Mouse (Mus musculus) right cerebral cortex, postnatal 25 days (tissue): Measurements from ENCODE around the gene Mrps27.

Experiments used
- DNase-seq: peaks from one replicate; pipeline ENCODE4 v3.0.0; 2022

Mrps27 gene

DNA sequence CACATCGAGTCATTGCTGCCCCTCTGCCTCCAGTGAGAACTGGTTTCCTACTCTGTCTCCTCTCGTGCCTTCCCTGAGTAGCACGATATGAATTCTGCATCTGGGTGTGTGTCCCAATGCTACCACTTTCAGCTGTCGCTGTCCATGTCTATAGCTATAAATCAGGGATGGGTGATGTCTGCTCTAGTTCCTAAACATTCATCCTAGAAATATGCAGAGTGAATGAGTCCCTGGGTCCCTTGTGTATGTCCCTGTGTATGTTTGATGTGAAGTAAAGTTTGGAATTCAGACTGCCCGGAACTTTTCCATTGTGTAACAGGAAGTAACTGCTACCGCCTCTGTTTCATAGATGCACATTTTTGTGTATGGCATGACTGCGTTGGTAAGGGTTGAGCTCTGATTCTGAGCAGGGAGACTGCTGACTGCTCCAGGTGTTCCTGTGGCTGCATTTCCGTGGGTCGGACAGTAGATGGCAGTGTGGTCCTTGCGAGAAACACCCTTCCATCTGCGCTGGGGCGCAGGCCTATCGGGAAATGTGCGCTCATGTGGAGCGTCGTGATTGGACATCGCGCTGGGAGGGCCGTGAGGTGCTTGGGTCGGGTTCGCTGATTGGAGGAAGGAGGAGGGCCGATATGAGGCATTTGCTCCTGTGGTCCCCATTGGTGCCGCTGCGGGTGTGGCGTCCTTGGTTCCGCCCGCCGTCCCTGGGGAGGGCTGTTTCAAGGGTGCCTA, 8.3 kb downstream of the Mrps27 start:
- peak; percentile 97 for DNase-seq

DNA sequence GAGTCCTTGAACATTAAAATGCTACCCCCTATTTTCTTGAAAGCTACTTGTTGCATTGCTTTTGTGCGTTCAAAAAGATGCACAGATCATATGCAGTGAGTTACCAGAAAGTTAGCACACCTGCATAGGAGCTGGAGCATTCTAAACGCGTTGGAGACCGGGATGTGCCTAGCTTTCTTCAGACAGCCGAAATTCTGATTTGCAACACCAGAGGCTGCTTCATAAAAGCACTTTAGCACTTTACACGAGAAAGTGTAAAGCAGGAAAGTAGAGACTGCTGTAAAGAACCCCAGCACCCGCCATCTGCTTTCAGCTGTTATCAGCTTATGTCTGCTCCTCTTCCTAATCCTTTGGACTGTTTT, 8.9 kb downstream of the Mrps27 start:
- no peak for DNase-seq

DNA sequence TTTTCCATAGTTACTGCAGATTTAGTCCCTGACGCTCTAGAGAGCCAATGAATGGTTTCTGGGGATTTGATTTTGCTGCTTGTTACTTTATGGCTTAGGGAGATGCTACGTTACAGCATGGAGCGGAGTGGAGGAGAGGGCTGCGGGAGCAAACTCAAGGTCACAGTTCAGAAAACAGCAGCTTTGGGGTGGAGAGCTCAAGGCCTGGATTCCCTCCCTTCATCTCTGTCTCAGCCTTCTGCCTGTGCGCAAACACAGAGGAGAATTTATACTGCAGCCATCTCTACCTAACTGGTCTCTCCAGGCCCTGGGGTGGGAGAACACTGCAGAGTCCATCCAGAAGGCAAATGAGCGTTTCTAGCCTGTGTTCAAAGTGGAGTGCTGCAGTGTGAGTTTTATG, 10.5 kb downstream of the Mrps27 start:
- DNase-seq: no peak

DNA sequence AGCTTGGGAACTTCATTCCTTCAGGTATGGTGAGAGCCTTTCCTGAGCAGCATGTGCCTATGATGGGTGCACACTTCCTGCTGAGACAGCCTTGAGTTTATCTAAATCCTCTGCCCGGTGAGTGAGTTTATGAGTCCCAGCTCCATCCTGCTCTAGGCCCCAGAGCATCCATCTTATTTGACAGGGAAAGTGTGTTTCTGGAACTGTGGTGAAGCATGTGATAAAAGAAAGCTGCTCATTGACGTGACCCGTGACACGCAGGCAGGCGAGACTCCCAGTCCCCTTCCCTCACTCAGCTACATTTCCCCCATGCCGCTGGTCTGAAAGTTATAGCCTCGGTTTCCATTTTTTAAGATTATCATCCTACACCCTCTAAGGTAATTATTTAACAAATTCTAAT, 11.3 kb downstream of the Mrps27 start:
- DNase-seq: no peak

DNA sequence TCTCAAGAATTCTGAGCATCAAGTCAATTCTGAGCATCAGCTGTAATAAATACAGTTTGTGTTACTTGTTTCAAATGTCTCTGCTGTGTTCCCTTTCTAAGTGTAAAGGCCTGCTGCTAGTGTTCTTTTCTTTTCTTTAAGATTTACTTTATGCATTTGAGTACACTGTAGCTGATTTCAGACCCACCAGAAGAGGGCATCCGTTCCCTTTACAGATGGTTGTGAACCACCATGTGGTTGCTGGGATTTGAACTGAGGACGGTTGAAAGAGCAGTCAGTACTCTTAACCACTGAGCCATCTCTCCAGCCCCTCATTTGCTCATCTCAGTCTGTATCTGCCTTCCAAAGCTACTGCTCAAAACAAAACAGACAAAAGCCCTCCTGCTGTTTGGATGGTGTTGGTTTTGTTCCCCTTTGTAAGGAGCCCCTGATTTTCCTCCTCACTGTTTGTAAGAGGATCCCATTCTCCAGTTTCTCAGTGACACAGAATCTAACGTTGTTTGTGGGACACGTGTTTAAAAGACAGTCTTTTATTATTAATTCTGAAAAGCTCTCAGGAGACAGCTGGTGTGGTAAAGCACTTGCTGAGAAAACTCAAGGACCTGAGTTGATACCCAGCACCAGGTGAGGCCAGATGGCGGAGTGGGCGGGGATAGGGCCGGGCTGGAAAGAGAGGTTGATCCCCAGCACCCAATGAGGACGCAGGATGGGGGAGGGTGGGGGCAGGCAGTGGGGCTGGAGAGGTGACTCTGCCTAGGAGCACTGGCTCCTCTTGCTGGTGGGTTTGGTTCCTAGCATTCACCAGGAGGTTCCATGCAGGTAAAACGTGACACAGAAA, 12.1 kb downstream of the Mrps27 start:
- no peak for DNase-seq

DNA sequence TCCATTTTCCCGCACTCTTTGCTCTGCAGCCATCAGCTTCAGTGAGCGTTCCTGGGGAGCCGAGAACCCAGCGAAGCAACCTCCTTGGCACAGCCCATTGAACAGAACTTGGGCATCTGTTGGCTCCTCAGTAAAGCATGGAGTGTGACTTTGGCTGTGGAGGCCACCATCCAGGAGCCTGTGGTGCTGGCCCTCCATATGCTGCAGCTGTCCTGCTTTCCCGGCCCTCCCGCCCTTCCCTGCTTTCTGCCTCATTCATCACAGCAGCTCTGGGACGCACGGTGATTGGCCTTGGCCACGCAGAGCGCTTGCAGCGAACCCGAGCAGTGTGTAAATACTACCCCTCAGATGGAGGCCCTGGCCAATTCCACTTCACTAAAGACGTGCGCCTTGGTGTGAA, 14.3 kb downstream of the Mrps27 start:
- DNase-seq: no peak

DNA sequence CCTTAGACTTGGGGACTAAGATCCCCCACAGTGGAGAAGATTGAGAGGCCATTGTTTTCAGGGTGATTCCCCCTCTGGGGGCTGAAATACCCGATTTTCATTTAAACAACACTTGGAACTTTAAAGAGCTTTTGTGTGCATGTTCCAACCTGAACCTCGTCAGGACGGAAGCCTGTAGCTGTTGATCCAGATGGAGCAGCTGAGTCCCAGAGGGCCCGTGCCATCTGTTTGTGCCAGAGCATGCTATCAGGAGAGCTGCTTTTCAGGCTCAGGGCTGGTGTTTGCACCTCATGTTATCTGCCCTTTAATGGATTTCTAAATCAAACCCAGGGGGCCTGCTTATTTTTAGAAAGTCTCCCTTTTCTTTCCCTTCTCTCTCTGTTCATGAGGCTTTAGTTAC, 19.3 kb downstream of the Mrps27 start:
- DNase-seq: no peak

DNA sequence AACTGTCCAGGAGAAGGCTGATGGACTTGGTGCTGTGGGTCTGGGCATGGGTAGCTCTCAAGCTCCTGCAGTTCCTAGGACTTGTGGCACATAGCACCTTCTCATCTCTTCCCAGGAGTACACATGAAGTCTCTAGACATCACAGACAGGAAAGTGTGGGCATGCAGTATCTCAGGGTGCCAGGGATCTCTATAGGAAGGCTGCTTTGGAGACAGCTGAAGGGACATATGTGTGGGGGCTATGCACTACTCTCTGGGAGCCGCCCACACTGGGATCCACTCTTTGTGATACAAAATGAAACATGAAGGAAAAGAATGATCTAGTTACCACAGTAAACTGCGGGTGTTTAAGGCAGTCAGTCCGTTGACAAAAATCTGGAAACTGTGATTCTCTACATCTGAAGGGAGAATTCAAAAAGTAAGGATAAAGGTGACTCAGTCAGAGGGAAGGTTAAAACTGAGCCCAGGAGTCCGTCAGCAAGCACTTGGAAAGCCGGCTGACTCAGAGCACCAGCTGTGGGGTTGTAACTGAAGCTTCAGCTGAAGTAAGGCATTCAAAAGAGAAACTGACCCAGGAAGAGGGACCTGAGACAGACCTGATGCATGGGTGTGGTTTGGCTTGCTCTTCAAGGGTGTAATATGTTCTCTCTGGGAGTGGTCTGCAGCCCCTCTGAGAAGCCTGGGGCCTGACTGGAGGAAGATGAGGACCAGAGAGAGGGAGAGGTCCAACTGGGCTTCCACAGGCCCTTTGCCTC, 22.0 kb downstream of the Mrps27 start:
- DNase-seq: peak; percentile 82

DNA sequence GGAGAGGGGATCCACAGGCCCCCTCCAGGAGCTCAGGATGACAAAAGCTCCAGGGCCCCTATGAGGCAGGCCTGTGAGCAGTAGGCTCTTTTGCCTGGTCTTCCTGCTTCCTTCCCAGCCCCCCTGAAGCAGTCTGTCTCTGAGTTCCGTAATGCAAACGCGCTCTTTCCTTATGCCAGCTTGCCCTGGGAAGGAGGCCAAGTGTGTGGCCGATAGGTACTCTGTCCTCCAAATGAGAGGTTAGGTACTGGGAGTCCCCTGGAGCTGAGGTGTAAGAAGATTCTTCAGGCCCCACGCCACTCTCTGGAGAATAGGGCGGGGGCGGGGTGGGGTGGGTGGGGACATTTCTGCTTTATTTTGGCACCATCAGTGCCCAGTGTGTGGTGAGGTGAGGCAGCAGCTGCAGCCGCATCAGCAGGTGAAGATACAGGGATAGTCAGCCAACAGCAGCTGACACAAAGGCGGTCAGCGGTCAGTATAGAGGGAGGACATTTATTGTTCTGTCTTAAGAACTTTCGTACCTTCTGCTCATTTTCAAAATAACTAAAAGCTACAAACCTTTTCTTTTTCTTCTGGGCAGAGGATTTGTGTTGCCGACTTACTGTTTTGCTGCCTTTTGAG, 23.1 kb downstream of the Mrps27 start:
- DNase-seq: no peak

DNA sequence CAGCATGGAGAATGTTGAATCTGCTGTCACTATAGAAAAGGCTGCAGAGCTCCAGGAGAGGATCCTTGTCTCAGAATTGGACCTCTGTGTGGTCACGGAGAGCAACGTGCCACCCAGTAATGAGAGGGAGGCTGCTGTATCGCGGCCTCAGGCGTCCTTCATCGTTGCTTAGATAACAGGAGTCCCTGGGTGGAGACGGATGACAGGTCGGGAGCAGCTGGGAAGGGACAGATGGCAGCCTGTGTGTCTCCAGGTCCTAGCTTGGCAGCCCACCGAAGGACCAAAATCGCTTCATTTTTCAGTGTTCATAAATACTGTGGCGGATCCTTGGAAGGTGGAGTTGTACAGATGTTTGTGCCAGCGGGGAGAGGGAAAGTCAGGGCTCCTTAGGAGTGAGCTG, 24.5 kb downstream of the Mrps27 start:
- DNase-seq: no peak

DNA sequence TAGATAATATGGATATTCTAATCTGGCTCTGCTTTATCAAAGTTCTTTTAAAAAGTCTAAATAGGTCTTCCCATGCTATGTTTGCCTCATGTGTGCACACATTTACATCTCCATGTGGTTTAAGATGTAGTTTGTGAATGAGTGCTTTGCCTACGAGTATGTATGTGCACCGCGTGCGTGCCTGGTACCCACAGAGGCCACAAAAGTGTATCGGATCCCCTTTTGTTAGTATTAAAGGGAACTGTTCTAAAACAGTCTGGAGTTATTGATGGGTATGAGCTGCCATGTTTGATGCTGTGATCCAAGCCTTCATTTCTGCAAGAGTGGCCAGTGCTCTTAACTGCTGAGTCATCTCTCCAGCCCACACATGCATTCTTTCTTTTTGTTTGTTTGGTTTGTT, 26.7 kb downstream of the Mrps27 start:
- DNase-seq: no peak

DNA sequence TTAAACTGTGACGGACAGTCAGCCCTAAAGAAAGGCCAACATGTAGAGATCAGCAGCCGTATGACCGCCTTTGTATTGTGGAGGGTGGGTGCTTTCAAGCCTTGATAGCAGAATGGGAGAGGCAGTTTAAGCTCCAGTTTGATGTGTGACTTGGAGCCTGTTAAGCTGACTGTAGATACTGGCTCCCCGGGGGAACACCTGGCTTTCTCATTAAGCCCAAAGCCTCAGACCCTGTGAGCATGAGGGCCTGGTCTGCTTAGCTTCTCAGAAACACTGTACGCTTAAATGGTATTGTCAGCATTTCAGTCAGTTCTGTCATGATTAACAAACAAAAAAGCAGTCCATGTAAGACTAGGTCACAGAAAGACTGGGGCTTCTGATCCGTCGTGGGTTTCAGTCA, 29.1 kb downstream of the Mrps27 start:
- DNase-seq: no peak

DNA sequence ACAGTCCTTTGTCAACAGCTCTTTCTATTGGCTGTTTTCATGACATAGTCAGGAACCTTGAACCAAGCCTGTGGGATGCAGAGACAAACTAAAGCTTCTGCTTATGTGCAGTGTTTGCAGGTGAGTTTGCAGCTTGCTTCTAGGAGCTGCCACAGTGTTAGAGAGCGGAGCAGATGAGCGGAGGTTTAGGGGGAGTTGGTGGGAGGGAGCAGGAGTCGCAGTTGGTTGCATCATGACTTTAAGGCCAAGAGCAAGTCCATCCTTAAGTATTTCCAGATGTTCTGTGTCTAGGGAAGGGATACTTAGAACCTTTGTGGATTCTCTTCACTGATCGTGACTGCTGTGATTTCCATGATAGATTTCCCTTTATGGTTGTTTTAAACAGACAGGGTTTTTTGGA, 29.6 kb downstream of the Mrps27 start:
- no peak for DNase-seq

DNA sequence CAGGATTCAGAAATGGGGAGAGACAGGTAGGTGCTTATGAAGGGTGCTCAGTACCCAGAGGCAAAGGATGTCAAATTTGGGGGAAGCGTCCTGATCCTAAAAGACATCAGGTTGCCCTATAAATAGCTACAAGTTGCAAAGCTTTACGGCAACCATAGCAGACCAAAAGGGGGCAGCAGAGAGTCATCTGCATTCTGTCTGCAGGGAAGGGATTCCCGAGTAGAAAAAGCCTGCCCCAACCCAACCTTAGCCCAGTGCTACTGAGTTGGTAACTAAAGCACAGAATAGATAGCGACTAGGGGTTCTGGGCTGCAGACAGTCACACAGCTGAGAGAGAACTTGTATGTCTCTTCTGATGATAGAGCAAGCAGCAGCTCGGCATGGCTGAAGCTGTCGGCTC, 31.0 kb downstream of the Mrps27 start:
- peak; percentile 54 for DNase-seq

DNA sequence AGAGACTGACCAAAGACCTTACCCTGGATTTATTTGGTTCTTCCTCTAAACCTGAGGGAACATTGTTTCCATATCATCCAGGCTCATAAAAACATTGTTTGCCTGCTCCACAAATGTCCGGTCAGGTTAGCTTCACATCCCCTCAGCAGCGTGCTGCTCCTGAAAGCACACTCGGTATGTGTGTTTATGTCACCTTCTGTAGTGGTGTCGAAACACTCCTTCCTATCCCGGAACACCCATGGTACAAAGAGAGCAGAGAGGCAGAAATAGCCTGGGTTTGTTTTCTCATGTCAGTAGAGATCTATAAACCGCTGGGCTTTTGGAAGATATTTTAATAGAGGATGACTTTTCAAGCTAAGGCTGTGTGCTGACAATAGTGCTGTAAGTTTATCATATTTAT, 32.5 kb downstream of the Mrps27 start:
- no peak for DNase-seq

DNA sequence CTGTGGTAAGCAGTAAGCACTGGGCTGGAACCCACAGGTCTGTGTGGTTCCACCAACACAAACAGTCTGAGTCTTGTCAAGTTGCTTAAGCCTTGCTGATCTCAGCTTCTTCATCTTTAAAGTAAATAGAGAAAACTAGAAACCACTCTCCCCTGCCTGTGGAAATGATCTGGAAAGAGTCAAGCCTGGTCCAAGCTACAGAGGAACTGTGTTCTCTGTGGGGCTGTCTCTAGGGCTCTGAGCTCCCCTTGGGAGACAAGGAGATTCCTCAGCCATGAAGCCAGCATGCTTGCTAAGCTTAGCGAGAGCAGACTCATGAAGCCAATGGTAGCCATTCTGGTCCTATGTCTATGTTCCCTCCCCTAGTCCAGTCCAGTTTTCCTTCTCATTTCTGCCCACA, 33.6 kb downstream of the Mrps27 start:
- DNase-seq: no peak

DNA sequence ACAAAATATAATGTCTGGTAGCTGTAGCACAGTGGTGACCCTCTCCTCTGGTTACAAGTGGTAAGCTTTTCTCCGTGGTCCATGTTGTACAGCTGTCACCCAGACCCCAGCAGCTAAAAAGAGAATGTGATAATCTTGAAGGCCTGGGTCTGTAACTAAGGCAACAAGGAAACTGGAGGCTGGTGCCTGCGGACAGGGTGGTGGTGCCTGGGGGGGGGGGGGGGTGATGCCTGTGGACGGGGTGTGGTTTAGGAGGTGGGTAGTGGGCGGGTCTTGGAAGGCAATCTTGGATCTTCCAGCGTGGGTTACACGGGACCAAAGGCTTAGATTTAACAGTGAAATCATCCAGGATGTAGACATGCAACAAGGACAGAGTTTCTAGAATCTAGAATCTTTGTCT, 37.8 kb downstream of the Mrps27 start:
- DNase-seq: no peak

DNA sequence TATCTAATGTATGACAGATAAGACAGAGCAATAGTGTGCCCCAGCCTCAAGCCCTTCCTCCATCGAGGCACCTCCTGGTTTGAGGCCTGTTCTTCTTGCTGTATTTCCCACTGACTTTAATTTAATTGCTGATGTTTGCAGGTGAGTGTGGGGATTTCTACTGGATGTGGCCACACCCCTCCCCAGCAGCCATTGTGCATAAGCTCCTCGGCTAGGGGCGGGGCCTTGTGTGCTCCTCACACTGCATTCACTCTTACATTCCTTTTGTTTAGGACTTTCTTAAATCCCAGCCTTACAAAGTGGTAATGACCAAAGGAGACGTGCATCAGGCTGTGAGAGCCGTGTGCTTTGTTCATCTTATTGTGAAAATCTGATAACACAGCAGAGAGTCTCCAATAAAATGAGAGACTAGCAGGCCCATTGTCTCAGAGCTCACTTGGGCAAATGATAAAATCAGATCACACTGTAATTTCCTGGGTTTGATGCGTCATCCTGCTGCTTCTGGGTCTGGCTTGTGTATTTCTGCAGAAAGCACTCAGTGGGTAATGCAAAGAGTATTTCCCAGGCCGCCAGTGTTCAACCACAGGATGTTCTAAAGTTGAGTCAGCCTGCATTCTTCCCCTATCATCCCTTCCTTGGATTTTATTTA, 40.1 kb downstream of the Mrps27 start:
- DNase-seq: no peak

DNA sequence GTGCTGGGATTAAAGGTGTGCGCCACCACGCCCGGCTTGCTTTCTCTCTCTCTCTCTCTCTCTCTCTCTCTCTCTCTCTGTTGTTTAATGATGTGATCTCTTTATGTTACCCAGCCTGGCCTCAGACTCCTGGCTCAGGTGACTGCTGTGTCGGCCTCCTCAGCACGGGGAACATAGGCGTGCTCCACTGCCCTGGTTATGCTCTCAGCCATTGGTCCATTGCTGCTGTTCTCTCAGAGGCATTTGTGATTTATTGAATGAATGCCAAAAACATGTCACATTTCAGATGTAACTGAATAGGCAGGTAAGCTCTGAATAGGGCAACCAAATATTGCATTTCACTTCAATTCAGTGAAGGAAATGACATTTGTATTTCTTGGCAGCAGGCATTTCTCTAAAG, 41.3 kb downstream of the Mrps27 start:
- no peak for DNase-seq

DNA sequence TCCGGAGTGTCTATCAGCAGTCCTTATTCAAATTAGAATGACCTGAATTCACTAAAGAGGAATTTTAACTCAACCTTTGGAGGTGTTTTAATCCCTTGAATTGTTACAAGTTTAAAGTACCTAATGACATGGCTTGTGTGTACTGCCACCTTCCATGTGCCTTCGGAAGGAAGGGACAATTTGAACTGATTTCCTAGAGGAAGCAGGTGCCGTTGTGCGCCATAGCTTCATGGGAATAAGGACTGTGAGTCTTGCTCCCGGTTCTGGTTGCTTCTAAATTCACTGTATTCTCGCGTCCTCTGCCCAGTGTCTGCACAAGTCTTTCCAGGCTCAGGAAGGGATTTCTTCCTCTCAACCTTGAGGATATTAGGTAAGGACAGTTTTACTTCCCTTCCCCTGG, 41.8 kb downstream of the Mrps27 start:
- no peak for DNase-seq

DNA sequence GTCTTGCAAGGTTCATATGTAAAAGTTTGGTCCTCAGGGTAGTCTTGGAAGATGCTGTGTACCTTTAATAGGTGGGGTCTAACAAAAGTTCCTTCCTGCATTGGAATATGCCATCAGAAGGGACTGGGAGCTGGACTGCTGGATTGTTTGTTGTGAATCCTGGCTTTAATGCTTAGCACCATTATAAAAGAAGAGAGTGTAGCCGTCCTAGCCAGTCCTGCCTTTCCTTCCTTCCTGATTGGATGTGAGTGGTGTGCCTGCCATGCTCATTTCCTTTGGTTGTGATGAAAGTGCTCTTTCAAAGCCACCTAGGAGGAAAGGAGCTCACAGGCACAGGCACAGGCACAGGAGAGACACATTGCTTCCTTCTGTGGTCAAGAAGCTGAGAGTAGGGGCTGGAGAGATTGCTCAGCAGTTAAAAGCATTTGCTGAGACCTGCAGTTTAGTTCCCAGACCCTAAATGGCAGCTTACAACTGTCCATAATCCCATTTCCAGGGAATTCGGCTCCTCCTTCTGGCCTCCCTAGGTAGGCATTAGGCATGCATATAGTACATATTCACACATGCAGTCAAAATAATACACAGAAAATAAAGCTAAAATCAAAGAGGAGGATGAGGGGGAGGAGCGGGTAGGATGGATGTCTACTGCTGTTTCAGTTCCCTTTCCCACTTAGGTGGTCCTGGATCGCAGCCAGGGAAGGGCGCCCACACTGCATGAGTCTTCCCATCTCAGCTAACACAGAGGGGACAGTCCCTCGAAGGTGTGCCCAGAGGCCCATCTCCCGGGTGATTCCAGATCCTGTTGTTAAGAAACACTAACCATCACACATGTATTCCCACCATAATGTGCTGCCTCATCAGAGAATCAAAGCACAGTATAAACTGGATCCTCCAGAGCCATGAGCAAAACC, 43.6 kb downstream of the Mrps27 start:
- no peak for DNase-seq

DNA sequence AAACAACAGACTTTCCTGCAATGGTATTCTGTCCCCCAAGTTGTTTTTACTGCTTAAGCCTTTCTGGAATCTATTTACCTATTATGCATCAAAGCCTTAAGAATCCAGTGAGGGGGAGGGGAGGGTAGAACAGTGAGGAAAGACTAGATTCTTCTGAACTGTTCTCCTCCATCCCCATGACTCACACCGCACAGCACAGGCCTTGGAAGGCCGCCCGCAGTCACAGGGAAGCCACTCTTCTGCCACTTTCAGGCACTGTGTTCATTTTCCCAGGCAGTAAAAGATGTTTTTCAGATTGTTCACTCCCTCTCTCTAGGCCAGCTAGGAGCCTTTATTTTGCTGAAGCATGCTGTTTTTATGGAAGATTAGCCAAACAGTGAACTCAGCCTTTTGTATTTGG, 46.8 kb downstream of the Mrps27 start:
- DNase-seq: peak; percentile 45
